In genomic region chr2:170070641-170071241, GRCm38 (mm10) we compare ENCODE assay signal across 8 mouse cellular contexts.
DNase-seq lines count a peak whose midpoint lies in the region; ATAC-seq lines count a peak whose summit lies in the region.

No protein-coding gene starts in this region.

- H3K27ac ChIP-seq in kidney, embryonic 14.5 days (ENCODE audit: low read depth, low read length): peak overlapping the region; percentile 71
- 0 out of 2 replicates have a peak overlapping the region, but pooled peaks have one; percentile 44 for H3K27ac ChIP-seq in embryonic facial prominence, embryonic 10.5 days (replicated peaks)
- H3K27ac ChIP-seq in intestine, embryonic 15.5 days: peak overlapping the region; percentile 45; the same call in 1 of the 2 replicates

- WGBS in kidney, embryonic 14.5 days: 7% methylated on average over 15 of the region's 15 CpGs
- 59% methylated on average over 15 of the region's 15 CpGs for WGBS in embryonic facial prominence, embryonic 10.5 days
- 30% methylated on average over 15 of the region's 15 CpGs for WGBS in intestine, embryonic 15.5 days

- ATAC-seq in kidney, embryonic 14.5 days (ENCODE audit: low FRiP score, low TSS enrichment): peak; percentile 90
- ATAC-seq in intestine, embryonic 15.5 days: peak; percentile 80

- no peaks in the 10 kb centered on the region for H3K4me1 ChIP-seq in kidney, embryonic 14.5 days (ENCODE audit: control insufficient read depth, insufficient read depth, low read length)
- H3K4me1 ChIP-seq in embryonic facial prominence, embryonic 10.5 days: peaks cover 13% of the 10 kb centered on the region
- peaks cover 12% of the 10 kb centered on the region; the same call in 1 of the 2 replicates for H3K4me1 ChIP-seq in intestine, embryonic 15.5 days (replicated peaks)

- no peaks in the 10 kb centered on the region for H3K27me3 ChIP-seq in kidney, embryonic 14.5 days (ENCODE audit: control insufficient read depth, insufficient read depth, low read length)
- H3K27me3 ChIP-seq in embryonic facial prominence, embryonic 10.5 days (replicated peaks; ENCODE audit: low read depth, poor library complexity, severe bottlenecking): no peaks in the 10 kb centered on the region
- no peaks in the 10 kb centered on the region for H3K27me3 ChIP-seq in intestine, embryonic 15.5 days (replicated peaks)

- no peak for DNase-seq in kidney, adult 9 months
- peak; percentile 21 for DNase-seq in embryonic facial prominence, embryonic 10.5 days (ENCODE audit: low spot score)
- peak; percentile 54 for DNase-seq in ovary, postnatal 14 days (ENCODE audit: low spot score)
- DNase-seq in thymus, postnatal 10 days (ENCODE audit: low spot score in 2 of 2): no peak
- no peak for DNase-seq in T-cell, adult 2 months (ENCODE audit: low spot score)
- DNase-seq in left cerebral cortex, adult 11 months (ENCODE audit: low spot score): no peak

- no peaks in the 10 kb centered on the region; the same call in 1 of the 2 replicates for H3K9me3 ChIP-seq in kidney, embryonic 14.5 days (ENCODE audit: control insufficient read depth, low read length)
- no peaks in the 10 kb centered on the region; the same call in 1 of the 2 replicates for H3K9me3 ChIP-seq in embryonic facial prominence, embryonic 10.5 days
- H3K9me3 ChIP-seq in intestine, embryonic 15.5 days: no peaks in the 10 kb centered on the region

- no peak overlapping the region for H3K4me3 ChIP-seq in kidney, embryonic 14.5 days (ENCODE audit: low read length)
- H3K4me3 ChIP-seq in embryonic facial prominence, embryonic 10.5 days: no peak overlapping the region
- H3K4me3 ChIP-seq in intestine, embryonic 15.5 days (replicated peaks): 0 out of 2 replicates have a peak overlapping the region, but pooled peaks have one; percentile 6

- peak overlapping the region; percentile 31 for H3K4me2 ChIP-seq in kidney, embryonic 14.5 days (replicated peaks; ENCODE audit: low read depth, low read length)
- H3K4me2 ChIP-seq in intestine, embryonic 15.5 days (replicated peaks): peak overlapping the region; percentile 50

- peak overlapping the region; percentile 24; the same call in 1 of the 2 replicates for H3K9ac ChIP-seq in kidney, embryonic 14.5 days (ENCODE audit: low read depth, low read length)
- no peak overlapping the region for H3K9ac ChIP-seq in intestine, embryonic 15.5 days

- no peaks in the 10 kb centered on the region for H3K36me3 ChIP-seq in kidney, embryonic 14.5 days (ENCODE audit: control insufficient read depth, insufficient read depth, low read length)
- no peaks in the 10 kb centered on the region for H3K36me3 ChIP-seq in embryonic facial prominence, embryonic 10.5 days (replicated peaks)
- no peaks in the 10 kb centered on the region for H3K36me3 ChIP-seq in intestine, embryonic 15.5 days

Comparison
In these comparisons a context has a peak if more than half of its experiments do, and no peak if none do; other contexts are left out.
1. DNase-seq: peak in embryonic facial prominence, embryonic 10.5 days (single experiment) and ovary, postnatal 14 days (single experiment); none in kidney, adult 9 months (single experiment), thymus, postnatal 10 days (0 of 2), T-cell, adult 2 months (single experiment) and left cerebral cortex, adult 11 months (single experiment).
2. Peak in every context shown above with its lines, with median percentiles within 50 percentile points of each other: H3K27ac ChIP-seq.